Mouse (Mus musculus) midbrain, embryonic 12.5 days (tissue): ENCODE results near the gene Cmc1. TPM values are rescaled to one million over a fixed set of nuclear protein-coding genes. Genes with fewer than 3 reads are reported as not detected.
A peak's percentile ranks its signal among the peaks of the same experiment; 100 is the strongest.
"Not testable (repeated sequence)": the region's sequence is repeated elsewhere in the genome, so short reads cannot be mapped to it uniquely, and the experiment has no call there.

Experiments
- ATAC-seq: fragments of 200-750 bp; cut with Nextera tagmentation; 2 replicates; pipeline ENCODE4 v1.8.0; 2017; ENCODE audit warnings: low read depth, moderate TSS enrichment, moderate library complexity; ENCODE audit not compliant: low FRiP score
- H3K27ac ChIP-seq: fragments of 300-500 bp; sonication (generic); replicated peaks from 2 replicates; pipeline ENCODE4 v1.5.1; 2016; ENCODE audit warnings: mild to moderate bottlenecking
- H3K27me3 ChIP-seq: fragments of 300-500 bp; sonication (generic); 2 replicates; pipeline ENCODE4 v1.6.1; 2016; ENCODE audit warnings: mild to moderate bottlenecking
- H3K36me3 ChIP-seq: fragments of 300-500 bp; sonication (generic); 2 replicates; pipeline ENCODE4 v1.6.1; 2016
- H3K4me1 ChIP-seq: fragments of 300-500 bp; sonication (generic); 2 replicates; pipeline ENCODE4 v1.6.1; 2016
- H3K4me2 ChIP-seq: fragments of 300-500 bp; sonication (generic); replicated peaks from 2 replicates; pipeline ENCODE4 v1.6.1; 2016; ENCODE audit warnings: mild to moderate bottlenecking, moderate library complexity
- H3K4me3 ChIP-seq: fragments of 300-500 bp; sonication (generic); 2 replicates; pipeline ENCODE4 v1.5.1; 2016; ENCODE audit warnings: mild to moderate bottlenecking
- H3K9ac ChIP-seq: fragments of 300-500 bp; sonication (generic); replicated peaks from 2 replicates; pipeline ENCODE4 v1.6.1; 2016; ENCODE audit warnings: mild to moderate bottlenecking, moderate library complexity
- H3K9me3 ChIP-seq: fragments of 300-500 bp; sonication (generic); 2 replicates; pipeline ENCODE4 v1.6.1; 2016; ENCODE audit warnings: mild to moderate bottlenecking
- WGBS: fragments of 180-500 bp; shearing (Covaris S2); methylation state at CpG from one replicate; pipeline ENCODE4 v1.1.7; 2016; 5-methylcytosine and 5-hydroxymethylcytosine counted together
- polyA plus RNA-seq: library from polyadenylated mRNA; unstranded; fragments of >200 nt; fragmentation: Nextera tagmentation; extraction: Ambion mirVana; gene quantifications from 2 replicates; pipeline ENCODE4 v1.2.1, GENCODE M21; 2016

The Cmc1 gene
- polyA plus RNA-seq, 1 experiment from 2014 or later: 45.0 TPM

DNA sequence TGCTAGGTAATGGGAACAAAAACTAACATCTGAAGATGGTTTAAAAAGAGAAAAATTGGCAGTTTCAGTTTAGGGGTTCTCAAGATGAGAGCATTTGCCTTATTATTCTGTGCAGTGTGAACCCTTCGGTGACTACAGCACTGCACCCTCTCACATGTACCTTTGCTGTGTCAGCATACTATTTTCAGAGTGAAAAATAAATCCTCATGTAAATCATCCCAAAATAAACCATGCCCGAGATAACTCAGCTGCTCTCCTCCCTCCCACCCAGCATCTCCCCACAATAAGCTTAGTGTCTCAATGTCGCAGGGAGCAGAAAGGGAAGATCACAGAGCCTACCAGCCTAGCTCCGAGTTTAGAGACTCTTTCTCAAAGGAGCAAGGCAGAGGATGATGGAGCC is 23.1 kb upstream of the Cmc1 start:
- Histone ChIP-seq H3K9ac (no peak overlapping the region), H3K27me3 (no peaks in the 10 kb centered on the region), H3K4me2 (no peak overlapping the region), H3K4me1 (no peaks in the 10 kb centered on the region), H3K36me3 (no peaks in the 10 kb centered on the region), H3K27ac (no peak overlapping the region), H3K4me3 (no peak overlapping the region), H3K9me3 (0 out of 2 replicates have a peak, but pooled peaks cover 3% of the 10 kb centered on the region)
- no peak for ATAC-seq
- WGBS: 85% methylated on average over 4 of the region's 4 CpGs

DNA sequence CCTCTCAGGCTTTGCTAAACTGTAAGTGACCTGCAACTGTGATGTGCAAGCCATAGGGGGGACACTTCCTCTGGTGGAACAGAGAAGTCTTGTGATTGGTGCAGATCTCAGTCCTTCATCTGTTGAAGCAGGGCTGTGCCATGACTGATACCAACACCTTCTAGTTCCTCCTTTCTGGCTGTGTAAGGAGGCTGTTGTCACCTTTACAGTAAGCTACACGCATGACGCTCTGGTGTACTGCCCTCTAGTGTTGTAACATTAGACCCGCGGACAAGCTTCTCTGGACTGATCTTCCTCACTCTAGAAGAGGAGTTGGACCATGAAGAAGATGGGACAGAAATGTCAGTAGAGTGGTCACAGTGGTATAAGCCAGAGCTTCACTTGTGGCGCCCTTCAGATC is 18.6 kb upstream of the Cmc1 start:
- Histone ChIP-seq H3K4me2 (no peak overlapping the region), H3K9ac (no peak overlapping the region), H3K27me3 (no peaks in the 10 kb centered on the region), H3K4me1 (peaks cover 4% of the 10 kb centered on the region; the same call in 1 of the 2 replicates), H3K27ac (no peak overlapping the region), H3K36me3 (no peaks in the 10 kb centered on the region), H3K9me3 (0 out of 2 replicates have a peak, but pooled peaks cover 3% of the 10 kb centered on the region), H3K4me3 (no peak overlapping the region)
- no peak for ATAC-seq
- 52% methylated on average over 5 of the region's 5 CpGs for WGBS

- Histone ChIP-seq H3K27me3 (no peaks in the 10 kb centered on the region), H3K9ac (no peak overlapping the region), H3K36me3 (no peaks in the 10 kb centered on the region), H3K4me2 (no peak overlapping the region), H3K4me1 (peaks cover 4% of the 10 kb centered on the region; the same call in 1 of the 2 replicates), H3K27ac (no peak overlapping the region), H3K9me3 (0 out of 2 replicates have a peak, but pooled peaks cover 3% of the 10 kb centered on the region), H3K4me3 (no peak overlapping the region)
- 84% methylated on average over 6 of the region's 6 CpGs for WGBS
- ATAC-seq: no peak
Observed at GRCm38 (mm10) chr9:118167606-118168005, 17.6 kb upstream of the Cmc1 start.

- no peaks in the 10 kb centered on the region for H3K36me3 ChIP-seq
- no peaks in the 10 kb centered on the region for H3K27me3 ChIP-seq
- ATAC-seq: no peak
- no peak overlapping the region for H3K9ac ChIP-seq
- H3K4me3 ChIP-seq: no peak overlapping the region
- H3K9me3 ChIP-seq: no peaks in the 10 kb centered on the region
- H3K4me2 ChIP-seq: no peak overlapping the region
- WGBS: 93% methylated on average over 6 of the region's 6 CpGs
- no peak overlapping the region for H3K27ac ChIP-seq
- H3K4me1 ChIP-seq: no peaks in the 10 kb centered on the region
Observed at GRCm38 (mm10) chr9:118161536-118161935, 11.6 kb upstream of the Cmc1 start.

- Histone ChIP-seq H3K4me3 (no peak overlapping the region), H3K4me1 (no peaks in the 10 kb centered on the region), H3K27ac (no peak overlapping the region), H3K9ac (no peak overlapping the region), H3K36me3 (no peaks in the 10 kb centered on the region), H3K9me3 (no peaks in the 10 kb centered on the region), H3K27me3 (no peaks in the 10 kb centered on the region), H3K4me2 (no peak overlapping the region)
- no peak for ATAC-seq
- WGBS: 80% methylated on average over 3 of the region's 3 CpGs
Observed at GRCm38 (mm10) chr9:118159936-118160335, 10.0 kb upstream of the Cmc1 start.

DNA sequence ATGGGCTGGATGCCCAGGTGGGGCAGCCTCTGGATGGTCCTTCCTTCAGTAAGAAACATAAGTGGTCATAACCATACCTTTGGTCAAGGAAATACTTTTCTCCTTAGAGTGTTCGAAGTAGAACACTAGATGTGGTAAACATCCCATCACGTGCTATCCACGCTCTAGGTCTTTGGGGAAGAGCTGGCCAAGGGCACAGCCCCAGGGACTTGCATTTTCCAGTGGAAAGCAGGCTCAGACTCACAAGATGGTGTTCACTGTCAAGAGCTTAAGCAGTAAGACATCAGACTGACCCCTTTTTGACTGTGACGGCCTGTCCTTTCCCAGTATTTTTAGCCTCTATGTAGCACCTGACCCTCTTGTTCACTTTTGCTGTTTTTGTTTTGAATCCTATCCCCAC is 8.2 kb upstream of the Cmc1 start:
- H3K4me1 ChIP-seq: no peaks in the 10 kb centered on the region
- no peaks in the 10 kb centered on the region for H3K27me3 ChIP-seq
- H3K4me2 ChIP-seq: no peak overlapping the region
- no peaks in the 10 kb centered on the region for H3K9me3 ChIP-seq
- no peak overlapping the region for H3K4me3 ChIP-seq
- H3K36me3 ChIP-seq: no peaks in the 10 kb centered on the region
- no peak overlapping the region for H3K27ac ChIP-seq
- H3K9ac ChIP-seq: no peak overlapping the region
- WGBS: 97% methylated on average over 4 of the region's 4 CpGs
- ATAC-seq: no peak

DNA sequence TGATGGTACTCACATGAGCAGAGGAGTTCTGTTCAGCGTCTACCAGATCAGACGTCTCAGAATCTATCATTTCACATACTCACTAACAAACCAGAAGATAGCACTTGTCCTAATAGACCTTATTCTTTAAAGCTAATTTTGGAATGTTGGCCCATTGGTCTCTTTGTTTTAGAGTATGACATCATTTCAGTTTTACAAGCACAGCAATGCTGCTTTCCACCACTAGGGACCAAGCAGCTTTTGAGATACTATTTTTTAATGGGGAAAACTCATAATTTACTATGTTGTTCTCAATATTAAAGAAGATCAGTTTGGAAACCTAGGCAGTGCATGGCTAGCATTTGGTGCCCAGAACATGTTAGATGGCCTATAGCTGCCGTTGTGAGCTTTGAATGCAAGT is 7.3 kb upstream of the Cmc1 start:
- Histone ChIP-seq H3K27ac (no peak overlapping the region), H3K36me3 (no peaks in the 10 kb centered on the region), H3K27me3 (no peaks in the 10 kb centered on the region), H3K4me1 (no peaks in the 10 kb centered on the region), H3K4me3 (no peak overlapping the region), H3K9ac (no peak overlapping the region), H3K9me3 (no peaks in the 10 kb centered on the region), H3K4me2 (no peak overlapping the region)
- ATAC-seq: no peak
- 94% methylated on average over 3 of the region's 3 CpGs for WGBS

GRCm38 (mm10) chr9:118154666-118155065 is 4.7 kb upstream of the Cmc1 start:
- Histone ChIP-seq H3K4me1 (no peaks in the 10 kb centered on the region), H3K4me3 (no peak overlapping the region), H3K27me3 (0 out of 2 replicates have a peak, but pooled peaks cover 8% of the 10 kb centered on the region), H3K36me3 (no peaks in the 10 kb centered on the region), H3K4me2 (no peak overlapping the region), H3K9ac (no peak overlapping the region), H3K9me3 (no peaks in the 10 kb centered on the region), H3K27ac (no peak overlapping the region)
- no peak for ATAC-seq
- 83% methylated on average over 5 of the region's 5 CpGs for WGBS

DNA sequence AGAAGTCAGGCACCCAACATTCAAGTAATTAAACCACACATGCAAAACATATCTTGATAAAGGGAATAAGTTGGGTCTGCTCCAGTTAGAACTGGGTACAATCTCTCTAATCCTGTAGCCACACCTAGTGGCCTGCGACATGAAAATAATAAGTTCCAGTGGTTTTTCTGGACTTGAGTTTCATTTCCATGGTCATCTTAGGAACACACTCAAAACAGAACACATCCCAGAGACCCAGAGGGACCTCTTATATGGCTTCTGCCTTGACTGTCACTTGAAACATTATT is 1.2 kb upstream of the Cmc1 start:
- no peak overlapping the region for H3K4me3 ChIP-seq
- ATAC-seq: no peak
- H3K27ac ChIP-seq: no peak overlapping the region
- no peaks in the 10 kb centered on the region for H3K9me3 ChIP-seq
- 0 out of 2 replicates have a peak, but pooled peaks cover 8% of the 10 kb centered on the region for H3K27me3 ChIP-seq
- WGBS: 92% methylated on average over 1 of the region's 1 CpGs
- peaks cover 6% of the 10 kb centered on the region; the same call in 1 of the 2 replicates for H3K4me1 ChIP-seq
- no peak overlapping the region for H3K9ac ChIP-seq
- no peak overlapping the region for H3K4me2 ChIP-seq
- no peaks in the 10 kb centered on the region for H3K36me3 ChIP-seq

GRCm38 (mm10) chr9:118150429-118151220 is 648 bp upstream of the Cmc1 start:
- peak; percentile 66 for ATAC-seq
- H3K4me3 ChIP-seq: peak overlapping the region; percentile 78
- H3K27ac ChIP-seq: no peak overlapping the region
- H3K9ac ChIP-seq: peak overlapping the region; percentile 43; the same call in 1 of the 2 replicates
- H3K36me3 ChIP-seq: no peaks in the 10 kb centered on the region
- WGBS: 84% methylated on average over 20 of the region's 20 CpGs
- H3K27me3 ChIP-seq: 0 out of 2 replicates have a peak, but pooled peaks cover 8% of the 10 kb centered on the region
- H3K9me3 ChIP-seq: no peaks in the 10 kb centered on the region
- H3K4me2 ChIP-seq: peak overlapping the region; percentile 59
- peaks cover 6% of the 10 kb centered on the region; the same call in 1 of the 2 replicates for H3K4me1 ChIP-seq

DNA sequence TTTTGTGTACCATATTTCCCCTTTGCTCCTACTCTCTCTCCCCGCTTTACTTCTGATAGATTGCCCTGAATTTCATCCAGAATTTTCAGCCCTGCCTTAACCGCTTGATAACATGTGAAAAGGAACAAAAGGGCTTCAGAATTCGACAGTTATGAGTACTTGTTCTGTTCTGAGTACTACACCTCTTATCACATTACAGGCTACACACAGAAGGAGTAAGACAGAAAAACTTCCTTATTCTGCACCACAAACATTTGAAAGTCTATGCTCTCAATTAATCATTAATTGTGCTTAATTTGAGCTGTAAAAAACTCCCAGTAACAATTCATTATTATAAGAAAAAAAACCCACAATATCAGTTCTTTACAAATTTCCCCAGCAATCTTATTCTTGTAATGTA is 9.6 kb downstream of the Cmc1 start:
- not testable (repeated sequence) for H3K4me3 ChIP-seq, H3K4me1 ChIP-seq, ATAC-seq, H3K9me3 ChIP-seq, H3K27ac ChIP-seq, H3K27me3 ChIP-seq, H3K9ac ChIP-seq, H3K4me2 ChIP-seq
- 94% methylated on average over 3 of the region's 3 CpGs for WGBS
- peaks cover 12% of the 10 kb centered on the region for H3K36me3 ChIP-seq

GRCm38 (mm10) chr9:118110360-118110710 is 39.6 kb downstream of the Cmc1 start:
- no peaks in the 10 kb centered on the region for H3K27me3 ChIP-seq
- H3K4me3 ChIP-seq: no peak overlapping the region
- no peak overlapping the region for H3K4me2 ChIP-seq
- H3K4me1 ChIP-seq: peaks cover 7% of the 10 kb centered on the region; the same call in 1 of the 2 replicates
- ATAC-seq: no peak
- H3K36me3 ChIP-seq: no peaks in the 10 kb centered on the region
- H3K27ac ChIP-seq: no peak overlapping the region
- H3K9me3 ChIP-seq: no peaks in the 10 kb centered on the region
- 76% methylated on average over 2 of the region's 2 CpGs for WGBS
- H3K9ac ChIP-seq: no peak overlapping the region
